Mouse (Mus musculus): ENCODE measurements around the gene Bmp2k. TPM values are rescaled to one million over a fixed set of nuclear protein-coding genes. Genes with fewer than 3 reads are reported as not detected.

Bmp2k gene
- polyA plus RNA-seq, 1 experiment: 6.6 TPM

GRCm38 (mm10) chr5:97087030-97087630 lies 89.6 kb downstream of the Bmp2k start:
- Histone ChIP-seq H3K27ac (ENCODE audit: control insufficient read depth, insufficient read depth, low read depth, low read length) (no peak overlapping the region), H3K4me1 (ENCODE audit: control insufficient read depth, insufficient read depth, low read length) (peaks cover 9% of the 10 kb centered on the region), H3K36me3 (ENCODE audit: control insufficient read depth, insufficient read depth, low read length) (peaks cover 4% of the 10 kb centered on the region), H3K4me3 (ENCODE audit: control insufficient read depth, low read depth, low read length) (peak overlapping the region; percentile 5), H3K27me3 (ENCODE audit: control insufficient read depth, insufficient read depth, low read length) (no peaks in the 10 kb centered on the region)
- TF ChIP-seq POLR2A (IDR thresholded peaks at IDR 0.05; ENCODE audit: control insufficient read depth, low read depth, low read length): no peak
- no peak for TF ChIP-seq CTCF (IDR thresholded peaks at IDR 0.05; ENCODE audit: control insufficient read depth, insufficient read depth, insufficient replicate concordance, low read depth, low read length)

GRCm38 (mm10) chr5:97087746-97088145 lies 90.3 kb downstream of the Bmp2k start:
- Histone ChIP-seq H3K4me3 (ENCODE audit: control insufficient read depth, low read depth, low read length) (no peak overlapping the region; the same call in 1 of the 2 replicates), H3K36me3 (ENCODE audit: control insufficient read depth, insufficient read depth, low read length) (peaks cover 4% of the 10 kb centered on the region), H3K4me1 (ENCODE audit: control insufficient read depth, insufficient read depth, low read length) (peaks cover 9% of the 10 kb centered on the region), H3K27ac (ENCODE audit: control insufficient read depth, insufficient read depth, low read depth, low read length) (no peak overlapping the region), H3K27me3 (ENCODE audit: control insufficient read depth, insufficient read depth, low read length) (no peaks in the 10 kb centered on the region)
- TF ChIP-seq CTCF (IDR thresholded peaks at IDR 0.05; ENCODE audit: control insufficient read depth, insufficient read depth, insufficient replicate concordance, low read depth, low read length) (no peak), POLR2A (IDR thresholded peaks at IDR 0.05; ENCODE audit: control insufficient read depth, low read depth, low read length) (no peak)

- H3K27me3 ChIP-seq (ENCODE audit: control insufficient read depth, insufficient read depth, low read length): no peaks in the 10 kb centered on the region
- H3K4me1 ChIP-seq (ENCODE audit: control insufficient read depth, insufficient read depth, low read length): peaks cover 9% of the 10 kb centered on the region
- TF ChIP-seq CTCF (IDR thresholded peaks at IDR 0.05; ENCODE audit: control insufficient read depth, insufficient read depth, insufficient replicate concordance, low read depth, low read length) (no peak), POLR2A (IDR thresholded peaks at IDR 0.05; ENCODE audit: control insufficient read depth, low read depth, low read length) (no peak)
- no peak overlapping the region for H3K27ac ChIP-seq (ENCODE audit: control insufficient read depth, insufficient read depth, low read depth, low read length)
- peaks cover 4% of the 10 kb centered on the region for H3K36me3 ChIP-seq (ENCODE audit: control insufficient read depth, insufficient read depth, low read length)
- no peak overlapping the region for H3K4me3 ChIP-seq (ENCODE audit: control insufficient read depth, low read depth, low read length)
These were observed 90.7 kb downstream of the Bmp2k start for GRCm38 (mm10) chr5:97088231-97088630.

GRCm38 (mm10) chr5:97089426-97089825 lies 91.9 kb downstream of the Bmp2k start:
- Histone ChIP-seq H3K27ac (ENCODE audit: control insufficient read depth, insufficient read depth, low read depth, low read length) (no peak overlapping the region), H3K27me3 (ENCODE audit: control insufficient read depth, insufficient read depth, low read length) (no peaks in the 10 kb centered on the region), H3K36me3 (ENCODE audit: control insufficient read depth, insufficient read depth, low read length) (peaks cover 4% of the 10 kb centered on the region), H3K4me3 (ENCODE audit: control insufficient read depth, low read depth, low read length) (no peak overlapping the region), H3K4me1 (ENCODE audit: control insufficient read depth, insufficient read depth, low read length) (peaks cover 7% of the 10 kb centered on the region)
- no peak for TF ChIP-seq POLR2A (IDR thresholded peaks at IDR 0.05; ENCODE audit: control insufficient read depth, low read depth, low read length)

- Histone ChIP-seq H3K36me3 (ENCODE audit: control insufficient read depth, insufficient read depth, low read length) (peaks cover 4% of the 10 kb centered on the region), H3K4me1 (ENCODE audit: control insufficient read depth, insufficient read depth, low read length) (peaks cover 7% of the 10 kb centered on the region), H3K27me3 (ENCODE audit: control insufficient read depth, insufficient read depth, low read length) (no peaks in the 10 kb centered on the region), H3K4me3 (ENCODE audit: control insufficient read depth, low read depth, low read length) (no peak overlapping the region), H3K27ac (ENCODE audit: control insufficient read depth, insufficient read depth, low read depth, low read length) (no peak overlapping the region)
- no peak for TF ChIP-seq POLR2A (IDR thresholded peaks at IDR 0.05; ENCODE audit: control insufficient read depth, low read depth, low read length)
- TF ChIP-seq CTCF (IDR thresholded peaks at IDR 0.05; ENCODE audit: control insufficient read depth, insufficient read depth, insufficient replicate concordance, low read depth, low read length): no peak
These were observed 92.7 kb downstream of the Bmp2k start for GRCm38 (mm10) chr5:97090034-97090784.

- Histone ChIP-seq H3K4me1 (ENCODE audit: control insufficient read depth, insufficient read depth, low read length) (no peaks in the 10 kb centered on the region), H3K27me3 (ENCODE audit: control insufficient read depth, insufficient read depth, low read length) (no peaks in the 10 kb centered on the region), H3K4me3 (ENCODE audit: control insufficient read depth, low read depth, low read length) (no peak overlapping the region), H3K27ac (ENCODE audit: control insufficient read depth, insufficient read depth, low read depth, low read length) (no peak overlapping the region), H3K36me3 (ENCODE audit: control insufficient read depth, insufficient read depth, low read length) (no peaks in the 10 kb centered on the region; the same call in 1 of the 2 replicates)
- no peak for TF ChIP-seq CTCF (IDR thresholded peaks at IDR 0.05; ENCODE audit: control insufficient read depth, insufficient read depth, insufficient replicate concordance, low read depth, low read length)
- no peak for TF ChIP-seq POLR2A (IDR thresholded peaks at IDR 0.05; ENCODE audit: control insufficient read depth, low read depth, low read length)
These were observed 95.5 kb downstream of the Bmp2k start for GRCm38 (mm10) chr5:97092970-97093369.

- Histone ChIP-seq H3K27me3 (ENCODE audit: control insufficient read depth, insufficient read depth, low read length) (no peaks in the 10 kb centered on the region), H3K4me1 (ENCODE audit: control insufficient read depth, insufficient read depth, low read length) (no peaks in the 10 kb centered on the region), H3K27ac (ENCODE audit: control insufficient read depth, insufficient read depth, low read depth, low read length) (no peak overlapping the region)
These were observed 97.8 kb downstream of the Bmp2k start for GRCm38 (mm10) chr5:97095335-97095734.

More at GRCm38 (mm10) chr5:97095335-97095734, 97.8 kb downstream of the Bmp2k start:
- TF ChIP-seq POLR2A (IDR thresholded peaks at IDR 0.05; ENCODE audit: control insufficient read depth, low read depth, low read length): no peak
- no peak for TF ChIP-seq CTCF (IDR thresholded peaks at IDR 0.05; ENCODE audit: control insufficient read depth, insufficient read depth, insufficient replicate concordance, low read depth, low read length)
- Histone ChIP-seq H3K36me3 (ENCODE audit: control insufficient read depth, insufficient read depth, low read length) (no peaks in the 10 kb centered on the region; the same call in 1 of the 2 replicates), H3K4me3 (ENCODE audit: control insufficient read depth, low read depth, low read length) (no peak overlapping the region)
